Mouse (Mus musculus): ENCODE measurements at regions not wholly inside any gene's neighbourhood (a gene's known extent, or its start where the extent isn't known, plus 50 kb on each side); places are given as distances from the start of the nearest gene placed in this dataset.

DNA sequence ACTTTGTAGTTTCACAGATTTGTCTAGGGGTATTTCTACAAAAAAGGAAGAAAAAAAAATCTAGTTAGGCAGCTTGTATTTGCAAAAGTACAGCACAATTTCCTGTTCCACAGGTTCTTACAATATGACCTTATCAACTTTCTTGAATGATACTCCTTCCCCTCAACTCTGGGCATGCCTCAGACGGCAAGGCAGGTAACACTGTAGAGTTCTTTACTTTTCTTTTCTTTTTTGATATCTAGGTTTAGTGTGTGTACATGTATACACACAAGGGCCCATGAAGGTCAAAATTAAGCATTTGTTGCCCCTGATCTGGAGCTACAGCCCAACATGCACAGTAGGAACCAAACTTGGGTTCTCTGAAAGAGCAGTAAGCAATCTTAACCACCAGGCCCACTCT, 381.4 kb upstream of the Acvr2a start:
- Histone ChIP-seq H3K27me3 (ENCODE audit: control insufficient read depth, insufficient read depth, insufficient read length) (no peaks in the 10 kb centered on the region), H3K79me2 (ENCODE audit: control insufficient read depth, insufficient read depth) (no peaks in the 10 kb centered on the region)
- TF ChIP-seq USF1 (IDR thresholded peaks at IDR 0.05; ENCODE audit: low read depth) (no peak), CTCF (IDR thresholded peaks at IDR 0.05; ENCODE audit: control insufficient read depth, insufficient read depth, insufficient read length) (no peak), MYOD1 (IDR thresholded peaks at IDR 0.05; ENCODE audit: control insufficient read depth, insufficient read length, low read depth) (no peak), MAX (IDR thresholded peaks at IDR 0.05) (no peak), CEBPB (IDR thresholded peaks at IDR 0.05; ENCODE audit: low read depth) (no peak), FOSL1 (IDR thresholded peaks at IDR 0.05; ENCODE audit: insufficient read depth, low read length, poor library complexity, severe bottlenecking) (no peak), MYOG (IDR thresholded peaks at IDR 0.05; ENCODE audit: control insufficient read depth, extremely low read depth, insufficient read length) (no peak)

GRCm38 (mm10) chr2:48441296-48441990, 372.5 kb upstream of the Acvr2a start:
- no peaks in the 10 kb centered on the region for H3K79me3 ChIP-seq (ENCODE audit: low read depth)
- no peaks in the 10 kb centered on the region for H3K27me3 ChIP-seq (ENCODE audit: control insufficient read depth, insufficient read depth, insufficient read length)
- no peaks in the 10 kb centered on the region for H3K79me2 ChIP-seq (ENCODE audit: control insufficient read depth, insufficient read depth)
- H3K4me3 ChIP-seq (ENCODE audit: insufficient read depth, poor library complexity, severe bottlenecking): no peak overlapping the region
- no peaks in the 10 kb centered on the region for H3K36me3 ChIP-seq (ENCODE audit: control insufficient read depth, insufficient read depth)
- H3ac ChIP-seq (ENCODE audit: control insufficient read depth, insufficient read length, low read depth): no peak overlapping the region
- no peak for TF ChIP-seq CTCF (IDR thresholded peaks at IDR 0.05; ENCODE audit: control insufficient read depth, insufficient read depth, insufficient read length)
- TF ChIP-seq USF1 (IDR thresholded peaks at IDR 0.05; ENCODE audit: low read depth): no peak
- TF ChIP-seq MYOG (IDR thresholded peaks at IDR 0.05; ENCODE audit: control insufficient read depth, extremely low read depth, insufficient read length): no peak
- no peak for TF ChIP-seq MAX (IDR thresholded peaks at IDR 0.05)
- no peak for TF ChIP-seq MYOD1 (IDR thresholded peaks at IDR 0.05; ENCODE audit: control insufficient read depth, insufficient read length, low read depth)
- TF ChIP-seq CEBPB (IDR thresholded peaks at IDR 0.05; ENCODE audit: low read depth): peak; percentile 20

More for the DNA sequence above, 381.4 kb upstream of the Acvr2a start:
- H3K4me3 ChIP-seq (ENCODE audit: insufficient read depth, poor library complexity, severe bottlenecking): no peak overlapping the region
- no peak overlapping the region for H3ac ChIP-seq (ENCODE audit: control insufficient read depth, insufficient read length, low read depth)
- H3K79me3 ChIP-seq (ENCODE audit: low read depth): no peaks in the 10 kb centered on the region
- no peaks in the 10 kb centered on the region for H3K36me3 ChIP-seq (ENCODE audit: control insufficient read depth, insufficient read depth)

DNA sequence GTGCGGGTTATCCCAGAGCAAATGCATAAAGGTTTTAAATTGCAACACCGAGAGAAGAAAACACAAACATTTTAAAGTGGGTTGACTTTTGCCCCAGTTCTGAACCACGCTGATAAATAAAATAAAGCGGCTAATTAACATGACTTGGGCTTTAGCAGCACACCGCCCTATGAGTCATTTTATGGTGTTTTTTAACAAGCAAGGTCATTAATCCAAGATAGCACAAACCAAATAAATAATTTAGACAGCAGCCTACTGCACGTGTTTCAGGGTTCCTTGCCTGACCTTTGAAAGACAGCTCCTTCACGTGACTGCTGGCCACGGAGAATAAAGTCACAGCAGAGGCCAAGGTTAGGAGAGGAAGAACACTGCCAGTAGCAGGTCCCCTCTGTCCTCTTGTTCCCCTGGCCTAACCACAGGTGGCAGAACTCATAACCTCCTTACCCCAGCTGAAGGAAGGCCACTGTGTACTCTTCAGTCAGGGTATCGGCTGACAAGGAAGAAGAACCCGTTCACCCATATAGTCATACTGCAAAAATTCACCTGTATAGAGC, 371.8 kb upstream of the Acvr2a start:
- Histone ChIP-seq H3K79me2 (ENCODE audit: control insufficient read depth, insufficient read depth) (no peaks in the 10 kb centered on the region), H3K36me3 (ENCODE audit: control insufficient read depth, insufficient read depth) (no peaks in the 10 kb centered on the region), H3K79me3 (ENCODE audit: low read depth) (no peaks in the 10 kb centered on the region), H3ac (ENCODE audit: control insufficient read depth, insufficient read length, low read depth) (no peak overlapping the region), H3K4me3 (ENCODE audit: insufficient read depth, poor library complexity, severe bottlenecking) (no peak overlapping the region), H3K27me3 (ENCODE audit: control insufficient read depth, insufficient read depth, insufficient read length) (no peaks in the 10 kb centered on the region)
- peak; percentile 85 for TF ChIP-seq USF1 (IDR thresholded peaks at IDR 0.05; ENCODE audit: low read depth)
- no peak for TF ChIP-seq CTCF (IDR thresholded peaks at IDR 0.05; ENCODE audit: control insufficient read depth, insufficient read depth, insufficient read length)

GRCm38 (mm10) chr2:48445898-48446604, 367.9 kb upstream of the Acvr2a start:
- Histone ChIP-seq H3K79me2 (ENCODE audit: control insufficient read depth, insufficient read depth) (no peaks in the 10 kb centered on the region), H3ac (ENCODE audit: control insufficient read depth, insufficient read length, low read depth) (no peak overlapping the region), H3K4me3 (ENCODE audit: insufficient read depth, poor library complexity, severe bottlenecking) (no peak overlapping the region), H3K36me3 (ENCODE audit: control insufficient read depth, insufficient read depth) (no peaks in the 10 kb centered on the region), H3K27me3 (ENCODE audit: control insufficient read depth, insufficient read depth, insufficient read length) (no peaks in the 10 kb centered on the region), H3K79me3 (ENCODE audit: low read depth) (no peaks in the 10 kb centered on the region)
- TF ChIP-seq MYOD1 (IDR thresholded peaks at IDR 0.05; ENCODE audit: control insufficient read depth, insufficient read length, low read depth) (no peak), FOSL1 (IDR thresholded peaks at IDR 0.05; ENCODE audit: insufficient read depth, low read length, poor library complexity, severe bottlenecking) (no peak), CEBPB (IDR thresholded peaks at IDR 0.05; ENCODE audit: low read depth) (no peak), MYOG (IDR thresholded peaks at IDR 0.05; ENCODE audit: control insufficient read depth, extremely low read depth, insufficient read length) (no peak), CTCF (IDR thresholded peaks at IDR 0.05; ENCODE audit: control insufficient read depth, insufficient read depth, insufficient read length) (no peak), MAX (IDR thresholded peaks at IDR 0.05) (no peak), USF1 (IDR thresholded peaks at IDR 0.05; ENCODE audit: low read depth) (no peak)

GRCm38 (mm10) chr2:48446617-48447016, 367.3 kb upstream of the Acvr2a start:
- Histone ChIP-seq H3K27me3 (ENCODE audit: control insufficient read depth, insufficient read depth, insufficient read length) (no peaks in the 10 kb centered on the region), H3K36me3 (ENCODE audit: control insufficient read depth, insufficient read depth) (no peaks in the 10 kb centered on the region), H3K79me3 (ENCODE audit: low read depth) (no peaks in the 10 kb centered on the region), H3K79me2 (ENCODE audit: control insufficient read depth, insufficient read depth) (no peaks in the 10 kb centered on the region), H3ac (ENCODE audit: control insufficient read depth, insufficient read length, low read depth) (no peak overlapping the region), H3K4me3 (ENCODE audit: insufficient read depth, poor library complexity, severe bottlenecking) (no peak overlapping the region)
- TF ChIP-seq MYOD1 (IDR thresholded peaks at IDR 0.05; ENCODE audit: control insufficient read depth, insufficient read length, low read depth): no peak
- TF ChIP-seq MAX (IDR thresholded peaks at IDR 0.05): no peak
- no peak for TF ChIP-seq USF1 (IDR thresholded peaks at IDR 0.05; ENCODE audit: low read depth)
- no peak for TF ChIP-seq FOSL1 (IDR thresholded peaks at IDR 0.05; ENCODE audit: insufficient read depth, low read length, poor library complexity, severe bottlenecking)
- no peak for TF ChIP-seq CTCF (IDR thresholded peaks at IDR 0.05; ENCODE audit: control insufficient read depth, insufficient read depth, insufficient read length)
- TF ChIP-seq MYOG (IDR thresholded peaks at IDR 0.05; ENCODE audit: control insufficient read depth, extremely low read depth, insufficient read length): no peak
- no peak for TF ChIP-seq CEBPB (IDR thresholded peaks at IDR 0.05; ENCODE audit: low read depth)

All from C2C12 (cell line).